Mouse (Mus musculus): Measurements from ENCODE around the gene 4932438H23Rik. TPM values are rescaled to one million over a fixed set of nuclear protein-coding genes. Genes with fewer than 3 reads are reported as not detected.

Gene 4932438H23Rik
- polyA plus RNA-seq, 1 experiment from 2014 or later, result 0.69 TPM

DNA sequence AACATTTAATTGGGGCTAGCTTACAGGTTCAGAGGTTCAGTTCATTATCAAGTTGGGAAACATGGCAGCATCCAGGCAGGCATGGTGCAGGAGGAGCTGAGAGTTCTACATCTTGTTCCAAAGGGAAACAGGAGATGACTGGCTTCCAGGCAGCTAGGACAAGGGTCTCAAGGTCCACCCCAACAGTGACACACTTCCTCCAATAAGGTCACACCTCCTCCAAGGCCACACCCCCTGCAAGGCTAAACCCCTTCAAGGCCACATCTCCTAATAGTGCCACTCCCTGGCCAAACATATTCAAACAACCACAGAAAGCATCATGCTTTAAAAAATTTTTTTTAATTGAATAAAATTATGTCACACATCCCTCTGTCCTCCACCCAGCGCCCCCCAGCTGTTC is 28.9 kb upstream of the 4932438H23Rik start:
- no peak for ATAC-seq (ENCODE audit: low FRiP score, low read depth)
- Histone ChIP-seq H3K4me1 (replicated peaks) (no peaks in the 10 kb centered on the region), H3K36me3 (no peaks in the 10 kb centered on the region), H3K27ac (replicated peaks) (no peak overlapping the region), H3K27me3 (peaks cover 29% of the 10 kb centered on the region), H3K9ac (no peak overlapping the region), H3K9me3 (no peaks in the 10 kb centered on the region), H3K4me2 (no peak overlapping the region), H3K4me3 (no peak overlapping the region)
- 66% methylated on average over 1 of the region's 1 CpGs for WGBS

DNA sequence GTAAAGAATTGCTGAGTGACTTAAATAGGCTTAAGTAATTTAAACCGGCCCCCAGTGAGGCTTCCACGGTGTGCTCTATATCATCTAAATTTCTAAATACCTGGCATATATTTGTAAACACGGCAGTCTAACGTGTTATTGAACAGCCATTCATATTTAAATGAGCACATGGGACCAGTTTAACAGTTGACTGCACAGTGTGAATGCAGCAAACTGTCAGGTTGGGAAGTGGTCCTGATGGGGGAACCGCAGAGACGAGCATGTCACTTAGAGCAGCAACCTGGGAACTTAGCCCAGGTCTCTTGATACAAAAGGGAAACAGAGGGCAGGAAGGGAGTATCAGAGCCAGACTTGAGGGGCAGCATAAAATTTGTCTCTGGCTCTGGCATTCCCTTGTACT is 25.0 kb upstream of the 4932438H23Rik start:
- Histone ChIP-seq H3K4me1 (replicated peaks) (no peaks in the 10 kb centered on the region), H3K4me3 (no peak overlapping the region), H3K36me3 (no peaks in the 10 kb centered on the region), H3K27me3 (peaks cover 13% of the 10 kb centered on the region; the same call in 1 of the 2 replicates), H3K9ac (no peak overlapping the region), H3K27ac (replicated peaks) (no peak overlapping the region), H3K4me2 (no peak overlapping the region), H3K9me3 (no peaks in the 10 kb centered on the region)
- no peak for ATAC-seq (ENCODE audit: low FRiP score, low read depth)
- 18% methylated on average over 6 of the region's 6 CpGs for WGBS

DNA sequence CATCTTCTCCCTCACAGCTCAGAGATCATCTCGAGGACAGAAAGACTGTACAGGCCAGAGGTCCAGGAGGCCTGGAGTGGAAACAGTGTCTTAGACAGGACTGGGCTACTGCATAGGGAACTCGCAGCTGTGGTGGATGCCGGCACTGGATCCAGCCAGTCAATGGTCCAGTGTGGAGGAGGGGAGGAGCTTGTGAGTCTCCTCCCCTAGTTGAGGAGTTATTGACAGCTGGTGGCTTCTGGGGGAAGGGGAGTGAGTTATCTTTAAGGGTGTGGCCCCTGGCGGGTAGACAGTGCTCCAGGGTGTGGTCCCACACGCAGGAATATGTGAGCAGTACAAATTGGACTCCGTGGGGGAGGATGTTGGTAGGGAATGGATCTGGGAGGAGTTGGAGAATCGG is 21.8 kb upstream of the 4932438H23Rik start:
- Histone ChIP-seq H3K4me3 (no peak overlapping the region), H3K4me1 (replicated peaks) (no peaks in the 10 kb centered on the region), H3K27me3 (peaks cover 4% of the 10 kb centered on the region; the same call in 1 of the 2 replicates), H3K36me3 (no peaks in the 10 kb centered on the region), H3K9ac (no peak overlapping the region), H3K4me2 (no peak overlapping the region), H3K9me3 (no peaks in the 10 kb centered on the region), H3K27ac (replicated peaks) (no peak overlapping the region)
- ATAC-seq (ENCODE audit: low FRiP score, low read depth), result no peak
- 77% methylated on average over 7 of the region's 7 CpGs for WGBS

DNA sequence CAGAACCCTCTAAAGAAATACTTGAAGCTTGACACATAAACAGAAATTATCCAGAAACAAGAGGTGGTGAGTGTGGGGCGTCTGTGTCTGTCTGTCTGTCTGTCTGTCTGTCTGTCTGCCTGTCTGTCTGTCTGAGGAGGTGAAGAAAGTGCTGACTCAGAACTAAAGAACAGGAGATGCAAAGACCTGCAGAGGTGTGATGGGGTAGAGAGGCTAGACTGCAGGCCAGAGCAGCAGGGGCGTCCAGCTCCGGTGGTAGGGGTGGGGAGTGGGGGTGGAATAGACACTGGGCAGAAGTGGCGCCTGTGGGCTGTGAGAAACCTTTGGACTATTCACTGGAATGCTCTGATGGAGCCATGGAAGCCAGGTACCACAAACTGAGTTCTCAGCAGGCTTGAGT is 21.1 kb upstream of the 4932438H23Rik start:
- H3K4me2 ChIP-seq, result no peak overlapping the region
- H3K27me3 ChIP-seq, result peaks cover 6% of the 10 kb centered on the region; the same call in 1 of the 2 replicates
- no peaks in the 10 kb centered on the region for H3K36me3 ChIP-seq
- H3K9ac ChIP-seq, result no peak overlapping the region
- no peak overlapping the region for H3K4me3 ChIP-seq
- WGBS, result 93% methylated on average over 4 of the region's 4 CpGs
- no peaks in the 10 kb centered on the region for H3K4me1 ChIP-seq (replicated peaks)
- no peak overlapping the region for H3K27ac ChIP-seq (replicated peaks)
- no peak for ATAC-seq (ENCODE audit: low FRiP score, low read depth)
- H3K9me3 ChIP-seq, result no peaks in the 10 kb centered on the region

DNA sequence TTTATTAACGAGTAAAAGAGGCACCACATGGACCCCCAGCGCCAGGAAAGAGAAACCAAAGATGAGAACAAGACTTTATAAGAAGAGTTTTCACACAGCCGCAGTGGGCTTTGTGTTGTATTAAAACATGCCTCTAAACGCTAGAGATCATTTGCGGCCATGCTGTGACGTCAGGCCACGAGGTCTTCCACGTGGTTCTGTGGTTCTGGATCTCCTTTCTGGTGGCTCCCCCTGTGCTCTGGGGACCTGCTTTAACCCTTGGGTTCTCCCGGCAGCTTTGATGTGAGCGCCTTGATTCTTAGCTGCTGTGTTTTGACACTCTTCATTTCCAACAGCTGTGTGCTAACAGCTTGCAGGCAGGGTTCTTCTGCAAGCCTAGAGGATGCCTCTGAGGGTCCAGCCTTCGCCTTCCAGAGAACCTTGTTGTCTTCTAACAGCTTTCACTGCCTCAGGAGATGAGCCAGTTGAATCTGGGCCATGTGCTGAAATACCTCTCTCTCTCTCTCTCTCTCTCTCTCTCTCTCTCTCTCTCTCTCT is 16.1 kb upstream of the 4932438H23Rik start:
- 61% methylated on average over 11 of the region's 11 CpGs for WGBS
- no peak for ATAC-seq (ENCODE audit: low FRiP score, low read depth)
- Histone ChIP-seq H3K9me3 (no peaks in the 10 kb centered on the region), H3K9ac (no peak overlapping the region), H3K4me3 (no peak overlapping the region), H3K27me3 (peaks cover 14% of the 10 kb centered on the region; the same call in 1 of the 2 replicates), H3K4me2 (no peak overlapping the region), H3K36me3 (no peaks in the 10 kb centered on the region), H3K4me1 (replicated peaks) (no peaks in the 10 kb centered on the region), H3K27ac (replicated peaks) (no peak overlapping the region)

DNA sequence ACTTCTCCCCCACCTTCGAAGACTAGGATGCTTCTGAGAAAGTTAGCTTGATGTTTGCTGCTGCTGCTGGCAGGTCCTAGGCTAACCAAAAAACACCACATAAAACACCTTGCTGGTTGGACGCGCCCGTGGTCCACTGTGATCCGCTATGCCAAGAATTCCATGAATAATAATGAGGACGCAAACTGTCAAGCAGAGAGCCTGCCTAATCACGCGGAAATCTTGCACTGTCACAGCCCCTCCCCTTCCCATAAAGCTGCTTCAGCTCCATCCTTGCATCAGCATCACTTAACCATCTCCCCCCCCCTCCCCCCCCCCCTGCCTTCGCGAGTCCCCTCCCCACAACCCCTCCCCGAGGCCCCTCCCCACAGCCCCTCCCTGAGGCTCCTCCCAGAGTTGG is 12.7 kb upstream of the 4932438H23Rik start:
- Histone ChIP-seq H3K36me3 (no peaks in the 10 kb centered on the region), H3K4me2 (no peak overlapping the region), H3K4me3 (no peak overlapping the region), H3K4me1 (replicated peaks) (no peaks in the 10 kb centered on the region), H3K27me3 (peaks cover 32% of the 10 kb centered on the region), H3K9me3 (no peaks in the 10 kb centered on the region), H3K27ac (replicated peaks) (no peak overlapping the region), H3K9ac (no peak overlapping the region)
- no peak for ATAC-seq (ENCODE audit: low FRiP score, low read depth)
- 35% methylated on average over 10 of the region's 11 CpGs for WGBS

DNA sequence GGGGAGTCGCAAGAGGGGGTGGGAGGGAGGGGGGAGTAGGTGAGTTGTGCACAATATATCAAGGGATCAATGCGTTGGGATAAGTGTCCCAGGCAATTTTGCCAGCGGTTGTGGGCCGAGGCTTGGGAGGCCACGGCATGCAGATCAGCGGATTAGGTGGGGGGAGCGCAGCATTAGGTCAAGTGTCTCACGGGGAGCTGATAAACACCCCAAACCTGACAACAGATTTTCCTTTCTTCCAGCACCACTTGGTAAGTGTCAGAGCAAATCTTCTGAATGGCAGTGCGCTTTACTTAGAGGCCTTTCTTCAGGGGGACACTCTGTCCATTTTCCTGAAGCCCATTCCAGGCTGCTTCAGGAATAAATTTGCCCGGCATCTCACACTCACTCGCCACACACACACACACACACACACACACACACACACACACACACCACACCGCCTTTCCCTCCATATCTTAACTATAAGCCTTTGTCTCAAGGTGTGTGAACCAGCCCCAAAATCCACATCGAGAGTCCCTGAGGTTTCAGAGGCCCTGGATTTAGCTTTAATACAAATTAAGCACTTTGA is 10.6 kb upstream of the 4932438H23Rik start:
- WGBS, result 46% methylated on average over 13 of the region's 13 CpGs
- Histone ChIP-seq H3K4me2 (no peak overlapping the region), H3K27ac (replicated peaks) (no peak overlapping the region), H3K4me3 (no peak overlapping the region), H3K9ac (no peak overlapping the region), H3K4me1 (replicated peaks) (no peaks in the 10 kb centered on the region), H3K36me3 (no peaks in the 10 kb centered on the region), H3K27me3 (peaks cover 39% of the 10 kb centered on the region), H3K9me3 (no peaks in the 10 kb centered on the region)
- no peak for ATAC-seq (ENCODE audit: low FRiP score, low read depth)

DNA sequence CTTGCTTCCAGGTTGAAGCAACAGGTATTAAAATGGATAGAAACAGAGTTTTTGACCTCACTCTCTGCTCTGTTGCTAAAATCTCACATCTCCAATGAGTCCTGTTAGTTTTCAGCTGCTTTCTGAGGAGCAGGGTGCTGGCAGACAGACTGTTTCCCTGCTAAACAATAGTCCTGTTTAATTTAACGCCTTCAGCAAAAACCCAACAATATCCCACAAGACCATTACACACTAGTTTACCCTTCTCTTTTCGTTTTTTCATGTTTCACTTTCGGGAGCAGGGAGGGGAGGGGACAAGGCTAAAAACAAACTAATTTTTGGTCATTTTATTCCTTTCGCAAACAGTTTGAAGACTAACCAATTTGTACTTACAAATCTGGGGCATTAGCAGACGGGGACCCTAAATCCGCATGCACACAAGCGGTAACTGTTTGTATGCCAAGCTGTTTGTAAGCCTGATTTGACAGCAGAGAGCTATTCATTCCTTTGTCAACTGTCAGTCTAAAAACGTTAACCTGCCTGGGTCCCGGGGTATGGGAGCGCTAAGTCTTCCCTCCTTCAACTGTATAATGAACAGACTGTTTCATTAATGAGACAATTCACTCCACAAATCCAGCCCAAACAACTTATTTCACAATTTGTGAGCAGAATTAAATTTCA is 10.0 kb upstream of the 4932438H23Rik start:
- H3K27ac ChIP-seq (replicated peaks), result no peak overlapping the region

DNA sequence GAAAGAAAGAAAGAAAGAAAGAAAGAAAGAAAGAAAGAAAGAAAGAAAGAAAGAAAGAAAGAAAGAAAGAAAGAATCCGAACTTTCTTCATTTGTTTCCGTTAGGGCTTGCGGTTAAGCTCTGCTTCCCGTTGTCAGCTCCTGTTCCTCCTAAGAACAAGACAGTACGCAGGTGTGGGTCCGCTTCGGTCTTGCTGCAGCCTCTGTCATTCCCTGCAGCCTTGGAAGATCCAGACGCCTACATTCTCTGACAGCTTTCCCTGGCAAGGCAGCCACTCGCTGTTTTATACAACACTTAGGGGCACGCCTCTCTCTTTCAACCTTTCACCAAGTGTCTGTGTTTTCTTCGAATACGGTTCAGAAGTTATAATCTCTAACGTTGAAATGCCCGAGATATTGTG is 8.5 kb upstream of the 4932438H23Rik start:
- no peaks in the 10 kb centered on the region for H3K36me3 ChIP-seq
- H3K4me2 ChIP-seq, result no peak overlapping the region
- H3K4me1 ChIP-seq (replicated peaks), result peaks cover 11% of the 10 kb centered on the region; the same call in 1 of the 2 replicates
- no peak for ATAC-seq (ENCODE audit: low FRiP score, low read depth)
- no peak overlapping the region for H3K27ac ChIP-seq (replicated peaks)
- no peak overlapping the region for H3K9ac ChIP-seq
- no peaks in the 10 kb centered on the region for H3K9me3 ChIP-seq
- H3K4me3 ChIP-seq, result no peak overlapping the region
- peaks cover 37% of the 10 kb centered on the region for H3K27me3 ChIP-seq
- 83% methylated on average over 14 of the region's 14 CpGs for WGBS

More for the DNA sequence above, 10.0 kb upstream of the 4932438H23Rik start:
- Histone ChIP-seq H3K4me1 (replicated peaks) (no peaks in the 10 kb centered on the region), H3K36me3 (no peaks in the 10 kb centered on the region), H3K4me2 (no peak overlapping the region), H3K9me3 (no peaks in the 10 kb centered on the region), H3K4me3 (no peak overlapping the region), H3K9ac (no peak overlapping the region), H3K27me3 (peaks cover 39% of the 10 kb centered on the region)
- no peak for ATAC-seq (ENCODE audit: low FRiP score, low read depth)
- WGBS, result 45% methylated on average over 10 of the region's 10 CpGs

DNA sequence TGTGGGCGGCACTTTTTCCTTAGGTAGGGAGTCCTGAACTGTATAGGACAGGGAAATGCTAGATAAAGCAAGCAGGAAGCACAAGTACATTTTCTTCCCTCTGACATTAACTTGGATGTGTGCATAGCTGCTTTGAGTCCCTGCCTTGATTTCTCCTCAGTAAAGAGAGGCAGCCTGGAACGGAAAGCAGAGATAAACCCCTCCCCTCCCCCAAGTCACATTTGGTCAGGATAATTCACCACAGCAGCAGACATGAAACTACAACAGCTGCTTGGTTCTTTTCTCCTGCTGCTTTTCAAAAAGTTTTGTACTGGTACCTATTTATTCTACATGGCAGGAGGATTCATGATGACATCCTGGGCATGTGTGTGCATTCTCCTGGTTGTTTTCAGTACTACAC is 5.6 kb upstream of the 4932438H23Rik start:
- no peak for ATAC-seq (ENCODE audit: low FRiP score, low read depth)
- Histone ChIP-seq H3K9me3 (no peaks in the 10 kb centered on the region), H3K36me3 (no peaks in the 10 kb centered on the region), H3K4me3 (no peak overlapping the region), H3K4me1 (replicated peaks) (peaks cover 11% of the 10 kb centered on the region; the same call in 1 of the 2 replicates), H3K27me3 (peaks cover 37% of the 10 kb centered on the region), H3K9ac (no peak overlapping the region), H3K4me2 (no peak overlapping the region), H3K27ac (replicated peaks) (no peak overlapping the region)
- WGBS, result 69% methylated on average over 2 of the region's 2 CpGs

DNA sequence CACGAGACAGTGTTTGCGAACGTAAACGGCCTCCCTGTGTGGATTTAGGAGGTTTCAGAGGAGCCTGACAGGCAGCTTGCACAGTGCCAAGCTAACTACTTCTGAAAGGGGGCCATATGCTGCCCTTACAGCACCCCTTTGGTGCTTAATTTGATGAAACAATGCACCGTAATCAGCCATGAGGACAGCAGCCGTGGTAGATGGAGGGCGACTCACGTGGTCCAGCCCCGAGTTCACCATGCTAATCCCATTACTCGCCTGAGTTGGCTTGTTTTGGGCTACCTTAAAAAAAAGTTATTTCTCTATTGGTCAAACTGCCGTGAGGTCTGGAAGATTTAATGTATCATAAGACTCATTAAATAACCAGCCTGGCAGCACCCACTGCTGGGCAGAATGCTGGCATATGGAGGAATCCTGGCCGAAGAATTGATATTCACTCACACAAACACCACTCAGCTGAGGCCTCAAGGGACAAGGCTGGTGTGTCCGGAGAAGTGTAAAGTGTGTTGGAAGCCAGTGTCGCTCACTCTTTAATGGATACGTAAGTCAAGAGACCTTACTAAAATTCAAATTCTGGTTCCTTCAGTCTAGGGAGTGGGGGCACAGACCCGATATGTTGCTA is 4.6 kb upstream of the 4932438H23Rik start:
- H3K4me3 ChIP-seq, result no peak overlapping the region
- no peak overlapping the region for H3K27ac ChIP-seq (replicated peaks)
- H3K9ac ChIP-seq, result no peak overlapping the region
- no peaks in the 10 kb centered on the region for H3K36me3 ChIP-seq
- 0 out of 2 replicates have a peak overlapping the region, but pooled peaks have one; percentile 8 for H3K4me2 ChIP-seq
- no peaks in the 10 kb centered on the region for H3K9me3 ChIP-seq
- WGBS, result 48% methylated on average over 16 of the region's 16 CpGs
- peaks cover 11% of the 10 kb centered on the region; the same call in 1 of the 2 replicates for H3K4me1 ChIP-seq (replicated peaks)
- peaks cover 31% of the 10 kb centered on the region for H3K27me3 ChIP-seq
- ATAC-seq (ENCODE audit: low FRiP score, low read depth), result peak; percentile 81; the same call in 1 of the 2 replicates

DNA sequence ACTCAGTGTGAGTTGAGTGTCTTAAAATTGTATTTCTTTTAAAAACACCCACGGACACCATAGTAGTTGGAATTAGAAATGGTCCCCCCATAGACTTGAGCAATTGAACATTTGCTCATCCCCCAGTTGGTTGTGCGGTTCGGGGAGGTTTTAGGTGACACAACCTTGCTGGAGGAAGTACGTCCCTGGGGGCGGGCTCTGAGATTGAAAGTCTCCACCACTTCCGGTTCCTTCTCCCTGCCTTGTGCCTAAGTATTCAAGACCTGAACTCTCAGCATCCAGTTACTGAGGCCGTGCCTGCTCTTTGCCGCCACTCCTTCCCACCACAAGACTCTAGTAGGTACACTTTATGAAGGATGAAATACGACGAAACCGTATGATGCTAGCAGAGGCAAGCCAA is 2.9 kb upstream of the 4932438H23Rik start:
- Histone ChIP-seq H3K4me2 (no peak overlapping the region), H3K9ac (no peak overlapping the region), H3K9me3 (no peaks in the 10 kb centered on the region), H3K27me3 (peaks cover 25% of the 10 kb centered on the region), H3K27ac (replicated peaks) (no peak overlapping the region), H3K4me3 (no peak overlapping the region), H3K36me3 (no peaks in the 10 kb centered on the region), H3K4me1 (replicated peaks) (peaks cover 11% of the 10 kb centered on the region; the same call in 1 of the 2 replicates)
- ATAC-seq (ENCODE audit: low FRiP score, low read depth), result no peak
- 93% methylated on average over 11 of the region's 11 CpGs for WGBS
